Mouse (Mus musculus): ENCODE measurements around the gene Ccl17. TPM values are rescaled to one million over a fixed set of nuclear protein-coding genes. Genes with fewer than 3 reads are reported as not detected.

Ccl17 gene
- total RNA-seq, 2 experiments from 2014 or later, result 3.7 to 4.3 TPM

DNA sequence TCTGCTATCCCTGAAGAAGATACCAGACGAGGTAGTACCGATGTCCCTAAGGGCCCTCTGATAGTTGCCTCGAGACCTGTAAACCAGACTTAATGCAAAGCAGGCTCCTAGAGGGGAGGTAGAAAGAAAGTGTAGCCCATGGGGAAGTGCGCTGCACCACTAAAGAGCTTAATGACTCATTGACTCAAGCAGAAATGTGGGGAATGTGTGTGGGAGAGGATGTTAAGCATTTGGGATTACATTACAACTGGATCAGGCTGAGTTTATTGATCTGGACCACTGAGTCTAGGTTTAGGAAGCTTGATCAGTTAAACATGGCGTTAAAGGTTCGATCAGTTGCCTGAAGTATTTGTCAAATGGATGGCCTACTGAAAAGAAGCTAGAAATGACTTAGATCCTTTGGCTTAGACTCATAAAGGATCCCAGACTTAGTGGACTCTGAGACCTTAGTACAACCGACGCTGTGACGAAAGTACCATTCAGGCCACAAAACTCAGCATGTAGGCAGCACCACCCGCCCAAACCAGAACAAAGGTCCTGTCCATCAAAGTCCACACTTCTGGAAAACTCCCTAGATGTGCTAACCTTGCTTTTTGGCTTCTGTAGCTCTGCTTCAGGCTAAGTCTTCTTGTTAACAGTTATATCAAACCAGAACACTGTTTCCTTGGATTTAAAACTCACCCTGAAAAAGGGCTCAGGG is 20.8 kb upstream of the Ccl17 start:
- no peak for DNase-seq

DNA sequence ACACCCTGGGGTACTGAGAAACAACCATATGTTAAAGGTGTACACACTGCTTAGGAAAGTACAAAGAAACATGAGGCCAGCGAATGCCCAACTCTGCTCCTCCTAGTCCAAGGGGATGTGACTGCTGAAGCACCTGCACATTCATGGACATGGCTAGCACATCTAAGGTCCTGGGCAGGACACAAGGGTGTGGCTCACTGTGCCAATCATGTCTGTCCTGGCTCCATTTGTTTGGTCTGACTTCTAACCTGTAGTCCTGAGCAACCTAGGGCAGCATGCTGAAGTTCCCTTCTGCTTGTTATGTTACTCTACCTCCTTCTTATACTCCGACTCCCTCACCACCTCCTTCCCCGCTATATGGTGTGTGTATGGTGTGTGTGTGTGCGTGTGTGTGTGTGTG is 15.9 kb upstream of the Ccl17 start:
- DNase-seq, result no peak

DNA sequence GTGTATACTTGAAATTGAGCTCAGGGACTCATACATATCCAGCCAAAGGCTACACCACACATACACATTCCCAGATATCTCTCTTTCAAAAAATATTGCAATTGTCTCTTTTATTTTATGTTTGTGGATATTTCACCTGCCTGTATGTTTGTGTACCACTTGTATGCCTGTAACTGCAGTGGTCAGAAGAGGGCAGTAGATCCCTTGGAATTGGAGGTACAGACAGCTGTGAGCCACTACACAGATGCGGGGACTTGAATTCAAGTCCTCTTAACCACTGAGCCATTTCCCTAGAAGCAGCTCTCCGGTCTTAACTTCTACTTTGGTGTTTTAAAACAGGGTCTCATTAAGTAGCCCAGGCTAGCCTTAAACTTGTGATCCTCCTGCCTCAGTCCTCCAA is 15.5 kb upstream of the Ccl17 start:
- no peak for DNase-seq

DNA sequence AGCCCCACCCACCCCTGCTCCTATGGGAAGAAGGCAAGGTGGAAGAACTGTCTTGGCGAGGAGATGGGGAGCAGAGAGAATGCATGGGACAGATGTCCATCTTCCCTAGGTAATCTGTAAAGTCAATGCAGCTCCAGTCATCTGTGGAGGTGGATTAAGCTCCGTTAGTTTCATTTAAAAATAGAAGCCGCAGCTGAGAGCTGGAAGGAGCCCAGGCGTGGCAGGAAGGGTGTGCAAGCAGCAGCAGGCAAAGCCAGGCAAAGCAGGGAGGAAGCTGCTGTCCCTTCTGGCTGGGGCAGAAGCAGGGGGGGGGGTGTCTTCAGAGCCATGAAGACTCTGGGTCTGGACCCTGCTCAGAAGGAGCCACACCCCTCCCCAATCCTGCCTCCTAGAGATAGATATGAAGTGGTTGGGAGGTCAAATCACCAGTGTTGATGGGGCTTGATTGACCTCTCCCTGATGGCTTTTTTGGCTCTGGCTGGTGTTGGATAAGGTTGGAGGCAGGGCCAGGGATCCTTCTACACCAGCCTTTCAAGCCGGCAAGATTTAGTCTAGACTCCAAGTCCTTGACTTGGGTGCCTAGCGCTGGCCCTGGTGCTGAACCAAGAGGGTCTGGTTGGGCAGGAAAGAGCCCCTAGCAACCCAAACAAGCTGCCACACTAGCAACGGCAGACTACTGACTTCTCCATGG is 9.8 kb upstream of the Ccl17 start:
- no peak for DNase-seq

DNA sequence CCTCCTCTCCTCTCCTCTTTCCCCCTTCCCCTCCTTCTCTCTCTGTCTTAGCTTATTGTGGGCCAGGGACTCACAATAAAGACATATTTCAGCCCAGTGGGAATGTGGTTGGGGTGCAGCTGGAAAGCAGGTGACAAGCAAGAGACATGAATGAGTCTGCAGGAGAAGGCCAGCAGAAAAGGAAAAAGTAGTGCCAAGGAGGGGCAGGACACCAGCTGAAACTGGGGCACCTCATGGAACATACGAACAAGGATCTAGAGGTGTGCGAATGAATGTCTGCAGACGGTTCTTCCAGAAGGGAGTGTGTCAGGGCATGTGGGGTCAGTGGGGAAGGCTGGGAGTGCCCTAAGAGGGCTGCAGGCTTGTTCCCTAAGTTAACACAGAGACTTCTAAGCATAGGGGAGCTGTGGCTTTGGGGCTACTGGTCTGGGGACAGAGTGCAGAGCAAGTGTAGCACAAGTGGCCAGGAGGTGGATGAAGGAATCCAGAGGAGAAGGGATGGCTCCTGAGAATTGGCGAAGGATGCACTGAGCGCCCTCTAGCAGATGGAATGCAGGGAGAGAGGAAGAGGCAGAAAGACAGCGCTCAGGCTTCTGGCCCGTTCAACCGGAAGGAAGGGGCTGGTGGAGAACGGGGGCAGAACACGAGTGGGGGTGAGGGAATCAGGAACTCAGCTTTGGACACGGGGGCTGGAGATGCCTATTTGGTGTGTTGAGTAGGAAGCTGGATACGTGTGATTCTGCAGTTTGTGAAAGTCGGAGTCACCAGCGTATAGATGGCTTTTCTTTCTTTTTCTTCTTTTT is 8.8 kb upstream of the Ccl17 start:
- no peak for DNase-seq

DNA sequence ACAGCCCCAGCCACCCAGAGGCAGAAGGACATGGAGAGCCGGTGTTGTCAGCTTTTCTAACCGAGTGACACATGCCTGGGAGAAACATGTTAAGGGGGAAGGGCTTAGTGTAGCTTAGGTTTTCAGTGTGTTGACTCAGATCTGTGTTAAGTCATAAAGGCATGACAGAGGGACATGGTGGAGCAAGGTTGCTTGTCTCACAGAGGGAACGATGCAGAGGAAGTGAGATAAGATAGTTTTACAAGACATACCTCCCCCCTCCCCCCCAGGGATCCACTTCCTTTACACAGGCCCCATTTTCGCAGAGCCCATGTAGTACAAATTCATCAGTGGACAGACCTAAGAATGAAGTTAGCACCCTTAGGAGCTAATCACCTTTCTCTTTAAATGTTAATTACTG is 7.9 kb upstream of the Ccl17 start:
- DNase-seq, result no peak

DNA sequence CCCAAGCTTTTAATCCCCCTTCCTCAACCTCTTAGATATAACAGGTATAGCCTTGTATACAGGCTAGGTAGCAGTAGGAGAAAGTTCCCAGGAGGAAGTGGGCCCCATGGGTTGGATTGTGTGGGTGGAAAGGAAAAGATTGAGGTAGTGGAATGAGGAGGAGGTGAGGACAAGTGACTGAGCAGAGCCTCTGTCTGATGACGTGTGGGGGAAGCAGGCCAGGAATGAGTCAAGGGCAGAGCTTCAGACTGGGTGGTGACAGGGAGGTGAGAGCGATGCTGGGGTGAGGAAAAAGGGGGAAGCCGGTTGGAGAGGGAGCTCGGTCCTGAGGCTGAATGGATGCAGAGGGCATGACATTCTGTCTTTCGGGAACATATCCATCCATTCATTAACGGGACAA is 6.7 kb upstream of the Ccl17 start:
- no peak for DNase-seq

DNA sequence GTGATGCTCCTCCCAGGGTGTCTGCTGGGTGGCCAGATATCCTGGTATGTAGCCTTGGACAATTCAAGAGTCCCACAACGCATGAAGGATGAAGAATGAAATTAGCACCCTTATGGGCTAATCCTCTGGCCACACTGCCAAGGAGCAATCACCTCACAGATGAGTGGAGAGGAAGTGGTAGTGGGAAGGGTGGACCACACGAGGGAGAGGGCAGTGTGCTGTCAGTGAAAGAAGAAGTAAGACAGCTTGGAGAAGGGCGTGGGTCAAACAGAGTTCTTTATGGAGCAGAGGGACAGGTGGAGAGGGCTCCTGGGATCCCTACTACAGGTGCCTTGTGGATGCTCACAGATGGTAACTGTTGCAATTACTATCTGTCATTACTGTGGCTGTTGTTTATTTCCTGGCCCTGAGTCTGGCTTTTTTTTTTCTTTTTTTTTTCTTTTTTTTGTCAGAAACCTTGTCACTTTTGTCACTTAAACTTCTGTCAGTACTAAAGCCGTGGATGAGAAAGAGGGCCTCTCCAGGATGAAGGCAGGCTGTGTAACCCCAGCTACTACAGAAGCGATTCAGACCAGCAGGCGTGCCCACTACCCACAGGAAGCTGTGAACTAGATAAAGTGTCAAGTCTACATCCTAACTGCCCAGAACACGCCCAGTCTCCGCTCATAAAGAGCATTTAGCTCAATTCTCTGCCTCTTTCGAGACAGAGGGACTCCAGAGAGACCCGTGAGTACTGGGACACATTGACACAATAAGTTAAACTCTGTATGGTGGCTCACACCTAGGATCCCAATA is 5.5 kb upstream of the Ccl17 start:
- DNase-seq, result no peak

DNA sequence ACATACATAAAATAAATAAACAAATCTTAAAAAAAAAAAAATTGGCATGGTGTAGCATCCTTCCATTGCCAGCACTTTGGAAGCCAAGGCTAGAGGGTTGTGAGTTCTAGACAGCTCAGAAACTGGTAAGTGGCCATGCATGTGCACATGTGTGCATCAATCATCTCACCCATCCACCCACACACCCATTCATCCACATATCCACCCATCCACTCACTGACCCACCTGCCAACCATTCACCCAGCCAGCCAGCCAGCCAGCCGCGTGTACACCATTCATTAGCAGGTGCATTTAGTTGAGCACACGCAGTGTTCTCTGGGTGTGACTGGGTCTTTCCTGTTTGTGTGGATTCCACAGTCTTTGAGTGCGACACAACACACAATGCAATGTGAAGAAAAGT is 4.4 kb upstream of the Ccl17 start:
- no peak for DNase-seq

DNA sequence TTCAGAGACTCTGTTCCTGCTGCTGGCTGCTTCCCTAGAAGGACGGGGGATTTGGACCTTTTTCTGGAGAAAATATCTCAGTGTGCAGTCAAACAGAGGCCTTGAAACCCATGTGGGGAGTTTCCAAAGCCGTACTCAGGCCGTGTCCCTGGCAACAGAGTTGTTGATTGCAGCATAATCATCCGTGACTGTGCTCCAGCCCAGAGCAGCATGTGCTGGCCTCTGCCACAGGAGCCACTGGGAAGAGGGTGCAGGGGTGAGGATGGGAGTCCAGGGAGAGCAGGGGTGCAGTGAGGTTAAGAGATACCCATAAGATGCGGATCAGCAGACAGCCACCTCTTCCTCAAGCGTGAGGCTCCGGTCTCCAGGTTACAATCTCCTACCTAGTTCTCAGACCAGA is 2.7 kb upstream of the Ccl17 start:
- no peak for DNase-seq

DNA sequence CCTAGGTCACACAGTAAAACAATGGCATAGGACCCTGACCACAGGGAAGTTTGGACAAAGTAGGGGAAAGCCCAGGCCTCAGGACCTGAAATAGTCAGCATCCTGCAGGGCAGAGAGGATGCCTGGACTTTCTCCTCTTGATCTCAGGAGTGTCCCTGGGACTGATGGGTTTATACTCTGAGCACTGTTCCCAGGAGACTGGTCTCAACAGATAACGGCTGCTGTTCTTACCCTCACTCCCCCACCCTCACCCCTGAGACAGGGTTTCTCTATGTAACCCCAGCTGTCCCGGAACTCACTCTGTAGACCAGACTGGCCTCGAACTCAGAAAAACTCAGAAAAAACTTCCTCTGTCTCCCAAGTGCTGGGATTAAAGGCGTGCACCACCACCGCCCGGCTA is 1.9 kb upstream of the Ccl17 start:
- no peak for DNase-seq

DNA sequence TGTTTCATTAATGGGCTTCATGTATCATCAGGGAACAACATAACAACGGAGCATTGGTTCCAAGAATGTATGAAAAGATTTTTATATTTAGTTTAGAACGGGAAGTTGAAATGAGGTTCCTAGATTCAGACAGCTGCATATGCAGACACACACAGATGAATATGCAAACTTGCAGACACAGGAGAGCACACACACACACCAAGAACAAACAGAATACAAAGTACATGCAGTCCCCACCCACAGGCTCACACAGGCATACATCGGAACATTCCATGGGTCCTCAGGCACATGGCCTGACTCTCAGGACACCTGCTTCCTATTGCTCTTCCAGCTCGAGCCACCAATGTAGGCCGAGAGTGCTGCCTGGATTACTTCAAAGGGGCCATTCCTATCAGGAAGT is 602 bp downstream of the Ccl17 start:
- DNase-seq, result no peak

DNA sequence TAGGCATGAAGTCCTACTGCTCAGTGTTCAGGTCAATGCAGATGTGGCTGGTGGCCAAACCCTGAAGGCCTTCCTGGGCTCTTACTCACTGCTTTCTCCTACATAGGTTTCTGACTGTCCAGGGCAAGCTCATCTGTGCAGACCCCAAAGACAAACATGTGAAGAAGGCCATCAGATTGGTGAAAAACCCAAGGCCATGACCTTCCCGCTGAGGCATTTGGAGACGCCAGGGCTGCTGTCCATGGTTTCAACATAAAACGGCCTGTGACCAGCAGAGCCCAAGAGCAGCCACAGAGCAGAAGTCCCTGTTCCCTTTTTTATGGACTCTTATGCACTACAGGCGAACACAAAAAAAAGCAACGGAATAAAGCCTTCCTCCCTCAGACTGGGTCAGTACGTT is 1.4 kb downstream of the Ccl17 start:
- DNase-seq, result no peak

DNA sequence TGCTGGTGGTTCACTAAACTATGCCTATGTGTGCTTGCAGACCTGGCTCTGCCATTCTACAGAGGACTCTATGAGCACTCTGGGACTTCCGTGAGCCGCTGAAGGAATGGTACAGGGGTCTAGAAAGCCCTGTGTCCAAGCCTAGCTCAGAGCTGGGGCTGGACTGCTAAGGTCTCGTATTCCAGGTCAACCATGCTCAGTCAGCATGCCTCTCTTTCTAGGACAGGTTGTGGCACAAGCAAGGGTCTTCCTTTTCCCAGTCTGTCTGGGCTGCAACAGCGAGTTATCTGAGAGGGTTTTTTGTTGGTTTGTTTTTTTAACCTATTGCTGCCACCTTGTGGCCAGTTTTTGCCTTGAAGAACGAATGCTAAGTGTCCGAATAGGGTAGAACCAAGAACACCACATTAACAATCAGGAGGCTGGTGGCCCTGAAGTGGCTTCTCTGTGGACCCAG is 2.4 kb downstream of the Ccl17 start:
- peak; percentile 80 to 86 for DNase-seq

DNA sequence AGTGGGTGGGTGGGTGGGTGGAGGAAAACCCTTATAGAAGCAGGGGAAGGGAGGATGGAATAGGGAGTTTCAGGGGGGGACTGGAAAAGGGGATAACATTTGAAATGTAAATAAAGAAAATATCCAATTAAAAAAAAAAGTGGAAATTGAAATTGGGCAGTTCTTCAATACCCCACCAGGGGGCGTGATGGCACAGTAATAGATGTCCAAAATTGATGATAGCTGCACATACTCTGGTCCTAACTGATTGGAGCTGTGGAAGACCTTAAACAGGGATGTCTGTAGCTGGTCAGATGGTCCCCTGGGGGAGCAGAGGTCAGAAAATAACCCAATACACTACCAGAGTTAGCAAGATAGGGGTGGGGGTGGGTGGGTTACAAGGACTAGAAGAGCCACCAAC is 4.3 kb downstream of the Ccl17 start:
- no peak for DNase-seq

DNA sequence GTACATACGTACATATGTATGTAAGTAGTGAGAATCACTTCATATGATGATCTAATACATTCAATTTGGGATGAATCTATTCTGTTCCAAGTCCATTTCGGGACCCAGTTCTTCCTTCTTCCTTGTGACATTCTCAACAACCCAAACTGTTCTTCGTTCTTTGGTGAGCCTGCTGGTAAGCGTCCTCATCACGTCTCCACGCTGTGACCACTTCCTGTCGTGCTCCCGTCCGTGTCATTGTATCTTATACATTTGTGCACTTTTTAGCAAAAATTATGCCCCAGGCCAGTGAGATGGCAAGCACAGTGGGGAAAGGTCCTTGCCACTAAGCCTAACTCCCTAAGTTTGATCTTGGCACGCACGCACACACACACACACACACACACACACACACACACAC is 7.7 kb downstream of the Ccl17 start:
- no peak for DNase-seq

DNA sequence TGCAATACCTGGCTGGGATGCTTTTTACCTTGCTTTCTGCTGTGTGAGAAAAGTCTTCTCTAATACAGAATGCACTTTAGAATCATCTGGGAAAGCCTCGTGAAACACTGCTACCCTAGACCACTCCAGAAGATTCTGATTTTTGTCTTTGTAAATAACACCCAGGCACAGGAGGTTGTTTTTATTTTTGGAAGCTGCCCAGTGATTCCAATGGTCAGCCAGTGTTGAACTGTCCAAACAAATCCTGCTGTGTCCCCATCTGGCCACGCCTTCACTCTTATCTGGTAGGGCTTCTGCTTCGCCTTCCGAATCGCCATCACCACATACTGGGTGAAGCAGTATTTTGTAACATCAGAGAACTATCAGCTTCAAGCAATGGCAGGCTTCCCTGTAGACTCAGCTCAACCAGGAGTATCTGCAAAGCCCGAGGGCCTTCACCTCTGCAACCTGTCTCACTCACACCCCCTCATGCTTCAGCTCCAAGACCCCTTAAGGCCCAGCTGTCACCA is 9.5 kb downstream of the Ccl17 start:
- no peak for DNase-seq

DNA sequence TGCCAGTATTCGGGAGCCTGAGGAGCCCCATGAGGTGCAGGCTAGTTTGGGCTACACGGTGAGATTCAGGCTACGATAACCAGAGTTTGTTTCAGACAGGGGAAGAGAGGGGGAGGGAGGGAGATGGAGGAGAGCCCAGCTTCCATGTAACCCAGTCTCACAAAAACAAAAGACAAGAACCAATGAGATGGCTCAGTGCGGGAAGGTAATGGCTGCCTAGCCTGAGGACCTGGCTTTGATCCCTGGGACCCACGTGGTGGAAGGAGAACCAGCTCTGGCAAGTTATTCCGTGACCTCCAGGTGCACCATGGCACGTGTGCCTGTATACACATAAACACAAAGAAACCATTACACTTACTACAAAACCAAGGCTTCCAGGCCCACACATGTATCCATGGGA is 10.3 kb downstream of the Ccl17 start:
- no peak for DNase-seq

DNA sequence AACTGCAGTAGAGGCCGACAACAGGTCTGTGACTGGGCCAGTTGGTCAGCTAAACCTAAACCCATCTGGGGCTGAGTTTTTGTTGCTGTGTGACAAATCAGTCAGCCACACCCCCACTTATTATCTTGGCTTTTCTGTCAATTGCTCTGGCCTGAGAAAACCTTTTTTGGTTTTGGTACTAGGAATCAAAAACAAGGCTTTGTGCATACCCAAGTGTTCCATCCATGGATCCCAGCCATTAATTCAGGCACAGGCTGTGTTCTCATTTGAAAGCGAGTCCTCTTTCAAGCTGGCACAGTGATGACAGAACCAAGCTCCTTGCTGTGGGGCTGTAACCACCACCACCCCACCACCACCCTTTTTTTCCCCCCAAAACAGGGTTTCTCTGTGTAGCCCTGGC is 11.1 kb downstream of the Ccl17 start:
- no peak for DNase-seq

DNA sequence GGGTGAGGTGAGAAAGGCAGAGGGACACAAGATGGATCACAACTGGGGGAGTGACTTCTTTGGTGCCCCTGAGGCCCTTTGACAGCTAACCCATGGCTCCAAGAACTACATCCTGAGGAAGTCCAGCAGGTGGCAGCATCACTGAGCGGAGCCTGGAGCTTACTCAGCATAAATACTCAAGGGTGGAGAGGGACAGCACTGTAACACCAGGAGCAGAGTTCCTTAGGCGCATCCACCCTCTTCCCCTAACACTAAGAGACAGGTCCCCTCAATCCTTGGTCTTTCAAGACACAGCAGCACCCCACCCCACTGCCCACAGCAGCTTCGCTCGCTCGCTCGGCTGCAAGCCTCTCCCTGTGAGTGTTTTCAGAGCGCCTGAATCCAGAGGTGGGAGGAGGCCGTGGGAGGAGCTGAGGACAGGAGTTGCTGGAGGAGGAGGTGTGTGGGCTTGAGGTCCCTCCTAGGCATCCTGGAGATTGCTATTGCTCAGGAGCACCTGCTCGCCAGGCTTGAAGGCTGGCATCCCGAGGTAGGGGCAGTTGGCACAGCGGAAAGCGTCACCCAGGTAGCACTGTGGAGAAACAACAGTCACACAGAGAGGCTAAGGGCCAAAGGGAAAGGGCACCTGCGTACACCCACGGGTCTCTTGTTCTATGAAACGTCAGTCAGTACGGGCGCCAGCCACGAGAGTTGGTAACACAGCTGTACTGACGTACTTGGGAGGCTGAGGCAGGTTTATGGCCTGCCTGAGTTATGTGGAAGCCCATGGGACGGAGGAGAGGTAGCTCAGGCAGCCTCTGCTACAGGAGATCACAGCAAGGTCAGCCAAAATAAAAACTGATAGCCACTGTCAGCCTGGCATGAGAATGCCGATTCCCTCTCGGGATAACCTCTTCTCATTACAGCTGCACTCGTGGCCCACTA is 12.6 kb downstream of the Ccl17 start:
- DNase-seq, result peak in 1 of 2 experiments; percentile 46

DNA sequence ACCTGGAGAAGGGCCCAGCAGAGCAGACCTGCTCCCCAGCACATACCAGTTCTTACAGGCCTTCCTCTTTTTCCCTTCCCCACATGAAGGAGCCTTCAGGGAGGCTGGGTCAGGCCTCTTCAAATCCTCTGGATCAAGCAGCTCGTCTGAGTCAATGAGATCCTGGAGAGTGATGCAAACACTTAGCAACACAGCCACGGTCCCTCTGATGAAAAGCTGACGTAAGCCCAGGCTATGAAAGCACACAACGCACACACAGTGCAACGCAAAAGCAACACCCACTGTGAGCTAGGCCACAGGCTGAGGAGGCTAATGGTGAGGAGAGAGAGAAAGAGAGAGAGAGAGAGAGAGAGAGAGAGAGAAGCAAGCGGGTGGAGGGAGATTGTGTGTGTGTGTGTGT is 14.9 kb downstream of the Ccl17 start:
- DNase-seq, result no peak

All from layer of hippocampus, postnatal 36 days (tissue).